Mouse (Mus musculus) neural tube, embryonic 14.5 days (tissue): Measurements from ENCODE around the gene Reep6. TPM values are rescaled to one million over a fixed set of nuclear protein-coding genes. Genes with fewer than 3 reads are reported as not detected.

ENCODE experiments used
- ATAC-seq: fragments of 200-750 bp; cut with Nextera tagmentation; 2 replicates; pipeline ENCODE4 v1.8.0; 2017; ENCODE audit warnings: low read depth, mild to moderate bottlenecking, moderate TSS enrichment, moderate library complexity
- H3K27ac ChIP-seq: fragments of 300-500 bp; sonication (generic); 2 replicates; pipeline ENCODE4 v1.5.1; 2014; ENCODE audit warnings: low read depth, mild to moderate bottlenecking, control low read depth, low read length, moderate library complexity, mixed read lengths
- H3K27me3 ChIP-seq: fragments of 300-500 bp; sonication (generic); 2 replicates; pipeline ENCODE4 v1.6.1; 2014; ENCODE audit warnings: low read length; ENCODE audit not compliant: control insufficient read depth, insufficient read depth
- H3K36me3 ChIP-seq: fragments of 300-500 bp; sonication (generic); 2 replicates; pipeline ENCODE4 v1.6.1; 2014; ENCODE audit warnings: low read length, mixed read lengths; ENCODE audit not compliant: control insufficient read depth, insufficient read depth
- H3K4me1 ChIP-seq: fragments of 300-500 bp; sonication (generic); 2 replicates; pipeline ENCODE4 v1.6.1; 2014; ENCODE audit warnings: low read length; ENCODE audit not compliant: control insufficient read depth, insufficient read depth
- H3K4me2 ChIP-seq: fragments of 300-500 bp; sonication (generic); 2 replicates; pipeline ENCODE4 v1.6.1; 2014; ENCODE audit warnings: mild to moderate bottlenecking, low read depth, low read length, control low read depth
- H3K4me3 ChIP-seq: fragments of 300-500 bp; sonication (generic); 2 replicates; pipeline ENCODE4 v1.5.1; 2014; ENCODE audit warnings: low read depth, low read length, control low read depth, mixed read lengths
- H3K9ac ChIP-seq: fragments of 300-500 bp; sonication (generic); replicated peaks from 2 replicates; pipeline ENCODE4 v1.6.1; 2014; ENCODE audit warnings: low read depth, mild to moderate bottlenecking, control low read depth, low read length, mixed read lengths
- H3K9me3 ChIP-seq: fragments of 300-500 bp; sonication (generic); 2 replicates; pipeline ENCODE4 v1.6.1; 2016; ENCODE audit warnings: low read length; ENCODE audit not compliant: control insufficient read depth
- WGBS: fragments of 180-500 bp; shearing (Covaris S2); extraction: QIAGEN DNeasy Blood & Tissue Kit; methylation state at CpG from one replicate; pipeline ENCODE4 v1.1.7; 2014; 5-methylcytosine and 5-hydroxymethylcytosine counted together
- polyA plus RNA-seq: library from polyadenylated mRNA; unstranded; fragments of >200 nt; fragmentation: Nextera tagmentation; extraction: Ambion mirVana; gene quantifications from 2 replicates; pipeline ENCODE4 v1.2.1, GENCODE M21; 2014

Gene Reep6
- polyA plus RNA-seq, 1 experiment from 2014 or later, result 5.4 TPM

DNA sequence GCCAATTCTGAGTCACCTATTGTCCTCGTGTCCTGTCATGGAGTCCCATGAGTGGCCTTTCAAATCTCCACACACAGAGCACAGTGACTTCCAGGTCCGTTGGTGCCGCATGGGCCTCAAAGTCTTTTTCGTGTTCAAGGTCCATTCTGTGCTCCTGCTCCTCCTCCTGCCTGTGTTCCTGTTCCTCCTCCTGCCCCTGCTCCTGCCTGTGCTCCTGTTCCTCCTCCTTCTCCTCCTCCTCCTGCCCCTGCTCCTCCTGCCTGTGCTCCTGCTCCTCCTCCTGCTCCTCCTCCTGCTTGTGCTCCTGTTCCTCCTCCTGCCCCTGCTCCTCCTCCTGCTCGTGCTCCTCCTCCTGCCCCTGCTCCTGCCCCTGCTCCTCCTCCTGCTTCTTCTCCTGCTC is 38.2 kb downstream of the Reep6 start:
- Histone ChIP-seq H3K36me3 (no peaks in the 10 kb centered on the region), H3K4me2 (no peak overlapping the region), H3K9me3 (no peaks in the 10 kb centered on the region), H3K9ac (no peak overlapping the region), H3K27me3 (no peaks in the 10 kb centered on the region), H3K27ac (no peak overlapping the region), H3K4me3 (no peak overlapping the region), H3K4me1 (no peaks in the 10 kb centered on the region; the same call in 1 of the 2 replicates)
- 65% methylated on average over 5 of the region's 5 CpGs for WGBS
- no peak for ATAC-seq

GRCm38 (mm10) chr10:80368392-80368791 is 38.6 kb downstream of the Reep6 start:
- no peak overlapping the region for H3K4me2 ChIP-seq
- no peak overlapping the region for H3K9ac ChIP-seq
- H3K4me3 ChIP-seq, result no peak overlapping the region
- no peaks in the 10 kb centered on the region for H3K9me3 ChIP-seq
- no peaks in the 10 kb centered on the region; the same call in 1 of the 2 replicates for H3K4me1 ChIP-seq
- ATAC-seq, result no peak
- WGBS, result 87% methylated on average over 6 of the region's 6 CpGs
- no peaks in the 10 kb centered on the region for H3K36me3 ChIP-seq
- H3K27me3 ChIP-seq, result no peaks in the 10 kb centered on the region
- H3K27ac ChIP-seq, result no peak overlapping the region

DNA sequence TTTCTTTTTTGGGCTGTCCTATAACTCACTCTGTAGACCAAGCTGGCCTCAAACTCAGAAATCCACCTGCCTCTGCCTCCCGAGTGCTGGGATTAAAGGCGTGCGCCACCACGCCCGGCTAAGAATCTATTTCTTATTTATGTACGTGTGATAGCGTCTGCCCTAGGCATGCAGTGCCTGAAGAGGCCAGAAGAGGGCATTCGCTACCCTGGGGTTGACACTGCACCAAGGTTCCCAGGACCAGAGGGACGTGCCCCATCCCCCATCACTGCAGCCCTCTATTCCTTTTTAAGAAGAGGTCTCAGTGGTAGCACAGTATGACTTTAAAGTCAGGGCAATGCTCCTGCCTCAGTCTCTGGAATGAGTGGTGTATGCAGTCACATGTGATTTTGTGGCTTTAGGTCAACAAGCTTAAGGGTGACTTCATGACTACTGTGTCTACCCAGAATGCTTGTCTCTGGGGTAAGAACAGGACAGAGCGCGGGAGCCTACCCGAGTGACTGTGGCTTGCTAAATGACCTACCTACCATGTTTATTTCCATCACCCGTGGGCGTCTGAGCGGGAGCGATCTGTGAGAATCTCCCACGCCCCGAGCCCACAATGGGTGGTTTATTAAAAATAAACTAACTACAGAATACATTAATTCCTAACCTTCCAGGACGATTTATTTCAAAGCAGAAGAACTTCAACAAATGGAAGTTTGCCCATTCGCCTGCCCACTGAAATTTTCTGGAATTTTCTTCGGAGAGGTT is 40.4 kb downstream of the Reep6 start:
- no peak for ATAC-seq

DNA sequence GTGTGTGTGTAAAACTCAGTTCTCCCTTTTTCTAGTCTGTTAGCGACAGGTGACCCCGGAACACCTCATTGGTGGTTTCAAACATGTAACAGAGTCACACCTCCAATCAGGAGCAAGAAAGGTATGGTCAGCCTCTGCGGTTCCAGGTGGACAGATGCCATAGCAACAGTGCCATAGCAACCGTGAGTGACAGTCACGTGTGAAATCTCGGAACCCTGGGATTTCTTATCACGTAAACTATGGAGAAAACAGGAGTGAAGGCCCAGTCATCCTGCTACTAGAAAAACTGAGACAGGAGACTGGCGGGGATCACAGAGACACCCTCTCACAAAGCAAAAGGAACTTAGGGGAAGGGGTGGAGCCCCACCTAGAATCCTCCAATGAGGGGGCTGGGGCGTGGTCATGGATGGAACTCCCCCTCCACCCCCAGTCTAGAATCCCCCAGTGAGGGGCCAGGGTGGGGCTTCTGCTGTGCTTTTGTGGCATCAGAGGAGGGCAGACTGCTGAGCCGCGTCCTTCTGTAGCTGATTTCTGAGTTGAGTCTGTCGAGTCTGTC is 41.7 kb downstream of the Reep6 start:
- no peaks in the 10 kb centered on the region for H3K9me3 ChIP-seq
- H3K4me1 ChIP-seq, result no peaks in the 10 kb centered on the region; the same call in 1 of the 2 replicates
- ATAC-seq, result peak; percentile 61
- no peaks in the 10 kb centered on the region for H3K36me3 ChIP-seq
- WGBS, result 4% methylated on average over 12 of the region's 12 CpGs
- H3K4me3 ChIP-seq, result no peak overlapping the region
- no peaks in the 10 kb centered on the region for H3K27me3 ChIP-seq
- H3K27ac ChIP-seq, result 0 out of 2 replicates have a peak overlapping the region, but pooled peaks have one; percentile 10
- peak overlapping the region; percentile 30; the same call in 1 of the 2 replicates for H3K4me2 ChIP-seq
- no peak overlapping the region for H3K9ac ChIP-seq

More for the DNA sequence above, 40.4 kb downstream of the Reep6 start:
- 80% methylated on average over 21 of the region's 21 CpGs for WGBS
- no peaks in the 10 kb centered on the region for H3K27me3 ChIP-seq
- H3K4me3 ChIP-seq, result no peak overlapping the region
- H3K4me1 ChIP-seq, result no peaks in the 10 kb centered on the region; the same call in 1 of the 2 replicates
- H3K27ac ChIP-seq, result no peak overlapping the region
- H3K9ac ChIP-seq, result no peak overlapping the region
- no peaks in the 10 kb centered on the region for H3K9me3 ChIP-seq
- H3K4me2 ChIP-seq, result no peak overlapping the region
- no peaks in the 10 kb centered on the region for H3K36me3 ChIP-seq

- Histone ChIP-seq H3K27me3 (no peaks in the 10 kb centered on the region), H3K9ac (no peak overlapping the region), H3K4me2 (0 out of 2 replicates have a peak overlapping the region, but pooled peaks have one; percentile 30), H3K36me3 (no peaks in the 10 kb centered on the region), H3K27ac (0 out of 2 replicates have a peak overlapping the region, but pooled peaks have one; percentile 10), H3K4me1 (no peaks in the 10 kb centered on the region; the same call in 1 of the 2 replicates), H3K9me3 (no peaks in the 10 kb centered on the region), H3K4me3 (no peak overlapping the region)
- no peak for ATAC-seq
- 54% methylated on average over 9 of the region's 9 CpGs for WGBS
Observed at GRCm38 (mm10) chr10:80371983-80372382, 42.2 kb downstream of the Reep6 start.

DNA sequence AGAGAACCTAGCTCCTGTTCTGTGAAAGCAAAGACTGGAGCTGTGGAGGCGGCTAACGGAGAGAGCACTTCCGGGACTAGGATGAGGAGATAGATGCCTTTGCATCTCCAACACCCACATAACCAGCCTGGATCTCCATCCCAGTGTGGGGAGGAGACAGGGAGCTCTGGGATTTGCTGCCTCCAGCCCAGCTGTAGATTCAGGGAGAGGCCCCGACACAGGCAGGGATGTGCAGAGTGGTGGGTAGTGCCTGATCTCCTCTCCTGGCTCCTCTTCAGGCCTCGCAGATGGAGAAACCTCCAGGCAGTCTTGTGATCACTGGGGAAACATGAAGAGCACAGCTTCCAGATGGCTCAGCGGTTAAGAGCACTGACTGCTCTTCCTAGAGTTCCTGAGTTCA is 43.0 kb downstream of the Reep6 start:
- 78% methylated on average over 6 of the region's 6 CpGs for WGBS
- H3K27me3 ChIP-seq, result no peaks in the 10 kb centered on the region

GRCm38 (mm10) chr10:80374063-80374462 is 44.3 kb downstream of the Reep6 start:
- H3K4me2 ChIP-seq, result no peak overlapping the region
- WGBS, result 23% methylated on average over 6 of the region's 6 CpGs

More for the DNA sequence above, 43.0 kb downstream of the Reep6 start:
- Histone ChIP-seq H3K4me3 (no peak overlapping the region), H3K36me3 (no peaks in the 10 kb centered on the region), H3K9ac (no peak overlapping the region), H3K9me3 (no peaks in the 10 kb centered on the region), H3K4me2 (no peak overlapping the region), H3K27ac (no peak overlapping the region), H3K4me1 (no peaks in the 10 kb centered on the region; the same call in 1 of the 2 replicates)
- no peak for ATAC-seq

GRCm38 (mm10) chr10:80376160-80376559 is 46.4 kb downstream of the Reep6 start:
- no peak overlapping the region for H3K9ac ChIP-seq
- H3K36me3 ChIP-seq, result peaks cover 18% of the 10 kb centered on the region
- H3K27ac ChIP-seq, result no peak overlapping the region
- H3K4me3 ChIP-seq, result no peak overlapping the region
- H3K4me2 ChIP-seq, result no peak overlapping the region
- WGBS, result 2% methylated on average over 7 of the region's 7 CpGs
- peaks cover 3% of the 10 kb centered on the region; the same call in 1 of the 2 replicates for H3K4me1 ChIP-seq
- no peaks in the 10 kb centered on the region for H3K9me3 ChIP-seq
- H3K27me3 ChIP-seq, result no peaks in the 10 kb centered on the region
- ATAC-seq, result no peak

More at GRCm38 (mm10) chr10:80374063-80374462, 44.3 kb downstream of the Reep6 start:
- Histone ChIP-seq H3K36me3 (no peaks in the 10 kb centered on the region; the same call in 1 of the 2 replicates), H3K9me3 (no peaks in the 10 kb centered on the region), H3K4me3 (no peak overlapping the region), H3K9ac (no peak overlapping the region), H3K4me1 (no peaks in the 10 kb centered on the region; the same call in 1 of the 2 replicates), H3K27me3 (no peaks in the 10 kb centered on the region), H3K27ac (no peak overlapping the region)
- ATAC-seq, result no peak

GRCm38 (mm10) chr10:80377716-80378115 is 48.0 kb downstream of the Reep6 start:
- no peaks in the 10 kb centered on the region for H3K27me3 ChIP-seq
- H3K4me3 ChIP-seq, result no peak overlapping the region
- ATAC-seq, result no peak
- 0 out of 2 replicates have a peak, but pooled peaks cover 4% of the 10 kb centered on the region for H3K4me1 ChIP-seq
- no peaks in the 10 kb centered on the region for H3K9me3 ChIP-seq
- WGBS, result 51% methylated on average over 10 of the region's 10 CpGs
- no peak overlapping the region for H3K4me2 ChIP-seq
- no peak overlapping the region for H3K27ac ChIP-seq
- peaks cover 33% of the 10 kb centered on the region for H3K36me3 ChIP-seq
- H3K9ac ChIP-seq, result no peak overlapping the region
